Mouse (Mus musculus): ENCODE measurements around the gene Mark3. TPM values are rescaled to one million over a fixed set of nuclear protein-coding genes. Genes with fewer than 3 reads are reported as not detected.

Gene Mark3
- polyA plus RNA-seq, 1 experiment, result 4.4 TPM

DNA sequence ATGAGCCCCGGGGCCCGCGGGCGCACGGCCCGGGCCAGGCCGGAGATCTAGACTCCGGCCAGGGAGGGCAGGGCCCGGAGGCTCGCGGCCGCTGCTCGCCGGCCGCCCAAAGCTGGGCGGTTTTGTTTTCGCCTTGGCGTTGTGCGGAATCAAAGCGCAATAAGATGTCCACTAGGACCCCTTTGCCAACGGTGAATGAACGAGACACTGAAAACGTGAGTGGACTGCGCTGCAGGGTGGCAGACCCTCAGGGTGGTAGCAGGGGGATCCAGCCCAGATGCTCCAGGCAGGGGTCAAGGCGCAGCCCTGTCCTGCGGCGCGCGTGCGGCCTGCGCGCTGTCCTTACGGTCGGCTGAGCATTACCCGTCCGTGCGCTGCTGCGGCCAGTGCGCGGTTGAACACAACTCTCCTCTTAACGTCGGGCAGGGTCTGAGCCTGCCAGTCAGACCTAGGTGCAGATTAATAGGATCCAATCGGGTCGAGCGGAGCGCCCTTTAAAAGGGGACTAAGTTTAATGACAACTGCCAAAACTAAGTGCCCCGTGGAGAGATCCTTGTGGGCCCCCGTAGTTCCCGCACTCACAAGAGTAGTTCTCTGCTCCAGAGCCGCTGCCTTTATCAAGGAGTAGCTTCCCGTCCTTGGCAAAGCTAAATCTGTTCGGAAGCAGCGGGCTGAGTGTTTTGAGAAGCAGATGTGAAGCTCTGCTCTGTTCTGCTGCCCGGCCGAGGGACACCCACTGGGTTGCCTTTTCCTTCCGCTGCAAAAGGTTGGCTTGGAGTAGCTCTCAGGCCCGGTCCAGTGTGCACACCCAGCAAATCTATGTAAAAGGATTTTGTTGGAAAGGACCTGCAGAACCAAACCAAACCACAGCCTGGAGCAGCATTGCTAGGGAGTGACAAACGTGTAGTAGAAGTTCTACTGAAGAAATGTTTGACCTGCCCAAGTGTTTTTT, 840 bp downstream of the Mark3 start:
- Histone ChIP-seq H3K4me1 (peaks cover 32% of the 10 kb centered on the region), H3K36me3 (replicated peaks; ENCODE audit: low read length) (peaks cover 5% of the 10 kb centered on the region), H3K27me3 (replicated peaks) (peaks cover 13% of the 10 kb centered on the region), H3K4me3 (replicated peaks) (peak overlapping the region; percentile 100), H3K9me3 (peaks cover 4% of the 10 kb centered on the region; the same call in 1 of the 2 replicates)
- TF ChIP-seq FLI1 (IDR thresholded peaks at IDR 0.05; ENCODE audit: low read length) (no peak), GATA1 (IDR thresholded peaks at IDR 0.05; ENCODE audit: borderline replicate concordance, low read length) (no peak)

DNA sequence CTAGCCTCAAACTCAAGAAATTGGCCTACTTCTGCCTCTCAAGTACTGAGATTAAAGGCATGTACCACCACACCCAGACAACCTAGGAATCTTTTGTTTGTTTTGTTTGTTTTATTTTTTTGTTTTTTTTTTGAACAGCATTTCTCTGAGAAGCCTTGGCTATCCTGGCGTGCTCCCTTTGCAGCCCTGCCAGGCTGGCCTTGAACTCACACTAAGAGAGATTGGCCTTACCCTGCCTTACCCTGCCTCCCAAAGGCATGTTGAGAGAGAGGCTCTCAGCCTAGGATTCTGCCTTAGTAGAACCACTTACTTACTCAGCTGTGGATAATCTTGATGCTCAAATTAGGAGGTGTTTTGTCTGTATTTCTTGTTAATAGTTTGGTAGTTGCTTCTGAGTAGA, 8.7 kb downstream of the Mark3 start:
- Histone ChIP-seq H3K9me3 (no peaks in the 10 kb centered on the region), H3K27me3 (replicated peaks) (no peaks in the 10 kb centered on the region), H3K36me3 (replicated peaks; ENCODE audit: low read length) (peaks cover 19% of the 10 kb centered on the region), H3K4me1 (peaks cover 65% of the 10 kb centered on the region), H3K4me3 (replicated peaks) (no peak overlapping the region)
- no peak for TF ChIP-seq FLI1 (IDR thresholded peaks at IDR 0.05; ENCODE audit: low read length)

DNA sequence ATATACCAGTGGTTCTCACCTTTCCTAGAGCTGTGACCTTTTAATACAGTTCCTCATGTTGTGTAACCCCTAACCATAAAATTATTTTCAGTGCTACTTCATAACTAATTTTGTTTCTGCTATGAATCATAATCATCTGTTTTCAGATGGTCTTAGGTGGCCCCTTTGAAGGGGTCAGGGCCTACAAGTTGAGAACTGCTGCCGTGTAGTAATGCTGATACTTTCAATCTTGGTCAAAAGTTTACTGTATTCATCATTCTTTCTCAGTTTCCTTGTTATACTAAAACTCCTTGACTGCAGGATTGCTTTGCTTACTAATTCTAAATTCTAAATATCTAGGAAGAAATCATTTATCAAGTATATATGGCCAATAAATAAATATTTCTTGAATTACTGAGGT, 10.1 kb downstream of the Mark3 start:
- no peaks in the 10 kb centered on the region for H3K27me3 ChIP-seq (replicated peaks)
- TF ChIP-seq GATA1 (IDR thresholded peaks at IDR 0.05; ENCODE audit: borderline replicate concordance, low read length) (no peak), FLI1 (IDR thresholded peaks at IDR 0.05; ENCODE audit: low read length) (no peak)
- H3K9me3 ChIP-seq, result no peaks in the 10 kb centered on the region
- peaks cover 72% of the 10 kb centered on the region for H3K4me1 ChIP-seq
- peaks cover 21% of the 10 kb centered on the region for H3K36me3 ChIP-seq (replicated peaks; ENCODE audit: low read length)
- no peak overlapping the region for H3K4me3 ChIP-seq (replicated peaks)

DNA sequence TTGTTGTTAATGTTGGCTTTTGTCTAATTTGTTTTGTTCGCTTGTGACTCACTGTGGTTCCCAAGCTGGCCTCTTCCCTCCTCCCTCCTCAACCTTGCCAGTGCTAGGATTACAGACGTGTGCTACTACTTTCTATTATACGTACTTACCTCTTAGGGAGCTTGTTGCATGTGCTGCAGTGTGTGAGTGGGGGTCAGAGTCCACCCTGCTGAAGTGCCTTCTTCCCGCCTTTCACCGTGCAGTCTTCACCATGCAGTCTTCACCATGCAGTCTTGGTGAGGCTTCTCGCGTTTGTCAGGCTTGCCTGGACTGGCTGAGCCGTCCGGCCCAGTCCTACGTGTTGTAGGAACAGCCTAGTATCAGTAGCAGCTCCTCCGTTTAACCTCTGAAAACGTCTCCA, 12.9 kb downstream of the Mark3 start:
- H3K9me3 ChIP-seq, result no peaks in the 10 kb centered on the region
- peaks cover 17% of the 10 kb centered on the region for H3K36me3 ChIP-seq (replicated peaks; ENCODE audit: low read length)
- H3K4me3 ChIP-seq (replicated peaks), result no peak overlapping the region
- no peaks in the 10 kb centered on the region for H3K27me3 ChIP-seq (replicated peaks)
- H3K4me1 ChIP-seq, result peaks cover 62% of the 10 kb centered on the region
- TF ChIP-seq GATA1 (IDR thresholded peaks at IDR 0.05; ENCODE audit: borderline replicate concordance, low read length) (no peak), FLI1 (IDR thresholded peaks at IDR 0.05; ENCODE audit: low read length) (no peak)

DNA sequence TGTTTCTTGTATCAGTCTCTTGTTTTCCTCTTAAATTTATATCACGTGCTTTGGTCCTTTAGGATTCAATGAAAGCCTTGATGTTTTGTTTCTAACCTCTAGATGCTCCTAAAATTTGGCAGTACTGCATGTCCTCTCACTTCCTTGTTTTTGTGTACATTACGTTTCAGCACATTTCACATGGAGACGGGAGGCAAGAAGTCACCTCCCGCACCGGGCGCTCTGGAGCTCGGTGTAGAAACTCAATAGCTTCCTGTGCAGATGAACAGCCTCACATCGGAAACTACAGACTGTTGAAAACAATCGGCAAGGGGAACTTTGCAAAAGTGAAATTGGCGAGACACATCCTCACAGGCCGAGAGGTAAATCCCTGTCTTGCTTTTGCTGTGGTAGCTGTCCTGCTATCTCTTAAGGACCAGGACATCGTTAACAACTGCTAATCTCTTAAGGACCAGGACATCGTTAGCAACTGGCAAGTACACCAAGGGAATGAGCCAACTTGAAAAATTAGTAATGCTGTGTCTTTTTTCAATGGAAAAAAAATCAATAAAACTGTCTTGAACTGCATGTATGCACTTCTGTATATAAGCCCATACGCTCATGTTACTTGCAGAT, 18.2 kb downstream of the Mark3 start:
- peaks cover 56% of the 10 kb centered on the region for H3K36me3 ChIP-seq (replicated peaks; ENCODE audit: low read length)
- H3K9me3 ChIP-seq, result no peaks in the 10 kb centered on the region
- H3K4me1 ChIP-seq, result peaks cover 30% of the 10 kb centered on the region
- no peaks in the 10 kb centered on the region for H3K27me3 ChIP-seq (replicated peaks)
- no peak overlapping the region for H3K4me3 ChIP-seq (replicated peaks)
- TF ChIP-seq GATA1 (IDR thresholded peaks at IDR 0.05; ENCODE audit: borderline replicate concordance, low read length) (no peak), FLI1 (IDR thresholded peaks at IDR 0.05; ENCODE audit: low read length) (no peak)

DNA sequence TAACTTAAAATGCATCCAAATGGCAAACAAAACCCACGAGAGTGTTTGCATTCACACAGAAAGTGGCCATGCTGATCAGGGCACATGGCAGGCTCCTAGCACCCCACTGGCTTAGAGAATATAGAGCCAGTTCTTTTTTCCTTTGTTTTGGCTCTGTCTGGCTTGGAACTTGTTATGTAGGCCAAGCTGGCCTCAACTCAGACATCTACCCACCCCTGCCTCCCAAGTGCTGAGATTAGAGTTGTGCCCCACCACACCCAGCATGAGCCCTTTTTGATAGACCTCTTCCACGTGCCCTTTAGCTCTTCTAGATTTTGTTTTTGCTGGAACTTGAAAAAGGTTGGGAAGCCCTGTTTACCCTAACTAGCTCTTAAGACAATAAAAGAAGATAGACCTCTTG, 19.5 kb downstream of the Mark3 start:
- no peak for TF ChIP-seq FLI1 (IDR thresholded peaks at IDR 0.05; ENCODE audit: low read length)
- TF ChIP-seq GATA1 (IDR thresholded peaks at IDR 0.05; ENCODE audit: borderline replicate concordance, low read length), result no peak
- Histone ChIP-seq H3K4me3 (replicated peaks) (no peak overlapping the region), H3K27me3 (replicated peaks) (no peaks in the 10 kb centered on the region), H3K9me3 (no peaks in the 10 kb centered on the region), H3K4me1 (peaks cover 30% of the 10 kb centered on the region), H3K36me3 (replicated peaks; ENCODE audit: low read length) (peaks cover 66% of the 10 kb centered on the region)

DNA sequence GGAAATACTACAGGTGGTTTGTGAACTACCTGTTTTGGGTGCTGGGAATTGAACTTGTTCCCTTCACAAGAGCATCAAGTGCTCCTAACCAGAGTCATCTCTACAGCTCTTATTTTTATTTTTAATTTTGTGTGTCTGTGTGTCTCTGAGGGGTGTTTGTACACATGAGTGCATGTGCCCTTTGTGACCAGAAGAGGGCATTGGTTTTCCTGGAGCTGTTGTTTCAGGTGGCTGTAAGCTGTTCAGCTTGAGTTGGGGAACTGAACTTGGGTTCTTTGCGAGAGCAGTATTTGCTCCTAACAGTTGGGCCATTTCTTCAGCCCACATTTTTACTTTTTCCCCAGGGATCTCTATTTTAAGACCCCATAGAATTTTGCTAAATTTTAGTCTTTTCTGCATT, 23.0 kb downstream of the Mark3 start:
- no peak overlapping the region for H3K4me3 ChIP-seq (replicated peaks)
- H3K9me3 ChIP-seq, result no peaks in the 10 kb centered on the region
- TF ChIP-seq FLI1 (IDR thresholded peaks at IDR 0.05; ENCODE audit: low read length), result no peak
- TF ChIP-seq GATA1 (IDR thresholded peaks at IDR 0.05; ENCODE audit: borderline replicate concordance, low read length), result no peak
- peaks cover 35% of the 10 kb centered on the region for H3K4me1 ChIP-seq
- H3K36me3 ChIP-seq (replicated peaks; ENCODE audit: low read length), result peaks cover 78% of the 10 kb centered on the region
- no peaks in the 10 kb centered on the region for H3K27me3 ChIP-seq (replicated peaks)

DNA sequence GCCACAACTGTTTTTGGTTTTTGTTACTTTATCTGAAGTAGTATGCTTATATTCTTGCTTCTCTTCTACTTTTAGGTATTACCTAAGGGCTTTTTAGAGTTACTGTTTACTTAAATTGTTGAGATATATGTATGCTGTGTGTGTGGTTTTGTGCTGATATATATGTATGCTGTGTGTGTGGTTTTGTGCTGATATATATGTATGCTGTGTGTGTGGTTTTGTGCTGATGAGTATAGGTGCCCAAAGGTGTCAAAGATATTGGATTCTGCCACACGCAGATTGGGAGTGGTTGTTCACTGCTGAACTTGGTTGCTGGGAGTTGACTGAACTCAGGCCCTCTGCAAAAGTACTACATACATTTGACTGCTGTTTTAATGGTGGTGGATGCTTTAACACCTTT, 24.6 kb downstream of the Mark3 start:
- no peaks in the 10 kb centered on the region for H3K27me3 ChIP-seq (replicated peaks)
- H3K9me3 ChIP-seq, result no peaks in the 10 kb centered on the region
- peaks cover 77% of the 10 kb centered on the region for H3K36me3 ChIP-seq (replicated peaks; ENCODE audit: low read length)
- peaks cover 34% of the 10 kb centered on the region for H3K4me1 ChIP-seq
- TF ChIP-seq FLI1 (IDR thresholded peaks at IDR 0.05; ENCODE audit: low read length), result no peak
- TF ChIP-seq GATA1 (IDR thresholded peaks at IDR 0.05; ENCODE audit: borderline replicate concordance, low read length), result no peak
- no peak overlapping the region for H3K4me3 ChIP-seq (replicated peaks)

DNA sequence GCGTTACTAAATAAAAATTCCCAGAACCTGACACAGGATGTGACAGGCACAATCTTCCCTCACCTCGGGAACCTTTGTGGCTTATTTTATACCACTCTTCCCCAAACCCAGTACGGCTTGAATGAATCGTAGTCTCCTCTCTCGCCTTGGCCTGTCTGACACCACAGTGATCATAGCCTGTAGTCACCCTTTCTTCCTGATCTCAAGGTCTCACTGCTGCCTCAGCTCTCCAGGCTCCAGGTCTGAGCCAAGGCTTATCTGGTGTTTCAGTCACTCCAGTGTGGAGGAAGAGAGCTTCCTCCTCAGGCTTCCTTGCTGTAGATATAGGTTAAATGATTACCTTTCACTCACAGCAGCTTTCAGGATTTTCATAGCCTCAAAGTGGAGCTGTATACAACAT, 25.3 kb downstream of the Mark3 start:
- Histone ChIP-seq H3K36me3 (replicated peaks; ENCODE audit: low read length) (peaks cover 75% of the 10 kb centered on the region), H3K9me3 (no peaks in the 10 kb centered on the region), H3K4me1 (peaks cover 29% of the 10 kb centered on the region), H3K4me3 (replicated peaks) (peak overlapping the region; percentile 84), H3K27me3 (replicated peaks) (no peaks in the 10 kb centered on the region)
- TF ChIP-seq FLI1 (IDR thresholded peaks at IDR 0.05; ENCODE audit: low read length) (no peak), GATA1 (IDR thresholded peaks at IDR 0.05; ENCODE audit: borderline replicate concordance, low read length) (no peak)

DNA sequence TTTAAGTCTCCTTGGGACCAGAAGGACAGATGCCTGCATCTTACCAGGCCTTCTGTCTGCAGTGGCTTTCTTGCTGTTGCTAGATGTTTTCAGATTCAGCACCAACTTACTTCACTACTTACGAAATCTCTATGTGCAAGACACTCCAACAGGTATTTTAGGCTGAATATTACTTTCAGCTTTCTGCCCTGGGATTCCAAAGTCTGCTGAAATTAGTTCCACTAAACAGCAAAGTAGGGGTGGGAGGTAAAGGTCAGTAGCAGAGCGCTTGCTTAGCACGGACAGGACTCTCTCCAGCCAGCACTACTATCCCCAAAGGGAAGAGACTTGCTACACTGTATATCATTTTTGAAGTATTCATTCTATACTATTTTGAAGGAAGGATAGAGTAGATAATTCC, 29.5 kb downstream of the Mark3 start:
- H3K36me3 ChIP-seq (replicated peaks; ENCODE audit: low read length), result peaks cover 66% of the 10 kb centered on the region
- no peaks in the 10 kb centered on the region for H3K27me3 ChIP-seq (replicated peaks)

More for the DNA sequence above, 29.5 kb downstream of the Mark3 start:
- H3K4me1 ChIP-seq, result peaks cover 28% of the 10 kb centered on the region
- H3K4me3 ChIP-seq (replicated peaks), result no peak overlapping the region
- no peaks in the 10 kb centered on the region for H3K9me3 ChIP-seq
- TF ChIP-seq GATA1 (IDR thresholded peaks at IDR 0.05; ENCODE audit: borderline replicate concordance, low read length) (no peak), FLI1 (IDR thresholded peaks at IDR 0.05; ENCODE audit: low read length) (no peak)

Measured in megakaryocyte, embryonic 14.5 days (primary cell).